Mouse (Mus musculus) bone marrow macrophage, adult 2 months (primary cell): ENCODE data around the gene Sh2d3c. TPM values are rescaled to one million over a fixed set of nuclear protein-coding genes. Genes with fewer than 3 reads are reported as not detected.
A peak's percentile ranks its signal among the peaks of the same experiment; 100 is the strongest.

Source experiments
- H3K27ac ChIP-seq: 2 replicates; pipeline ENCODE4 v1.5.1; 2012; ENCODE audit warnings: low read depth, low read length; ENCODE audit not compliant: insufficient read depth
- H3K4me1 ChIP-seq: 2 replicates; pipeline ENCODE4 v1.6.1; 2012; ENCODE audit warnings: low read length; ENCODE audit not compliant: control insufficient read depth, insufficient read depth
- H3K4me3 ChIP-seq: 2 replicates; pipeline ENCODE4 v1.5.1; 2012; ENCODE audit warnings: mild to moderate bottlenecking, low read length, moderate library complexity; ENCODE audit not compliant: insufficient read depth
- CTCF ChIP-seq: IDR thresholded peaks from 2 replicates; pipeline ENCODE4 v1.5.1; 2012; ENCODE audit warnings: low read depth, mild to moderate bottlenecking, low read length, moderate library complexity
- POLR2A ChIP-seq: IDR thresholded peaks from 2 replicates; pipeline ENCODE4 v1.6.1; 2012; ENCODE audit warnings: mild to moderate bottlenecking, low read depth, low read length, borderline replicate concordance
- polyA plus RNA-seq: library from polyadenylated mRNA; stranded (reverse); fragments of >200 nt; gene quantifications from 2 replicates; pipeline ENCODE4 v1.2.4, GENCODE M21; 2012; ENCODE audit not compliant: missing spikeins, insufficient read depth, insufficient read length

The Sh2d3c gene
- polyA plus RNA-seq, 1 experiment = 22.0 TPM

GRCm38 (mm10) chr2:32693823-32694411 lies 26.9 kb upstream of the Sh2d3c start:
- Histone ChIP-seq H3K4me3 (peak overlapping the region; percentile 71), H3K4me1 (peaks cover 8% of the 10 kb centered on the region), H3K27ac (no peak overlapping the region)
- peak; percentile 26; the same call in 1 of the 2 replicates for TF ChIP-seq CTCF
- no peak for TF ChIP-seq POLR2A

GRCm38 (mm10) chr2:32694691-32695090 lies 26.2 kb upstream of the Sh2d3c start:
- Histone ChIP-seq H3K4me1 (peaks cover 8% of the 10 kb centered on the region), H3K4me3 (no peak overlapping the region), H3K27ac (no peak overlapping the region)
- TF ChIP-seq CTCF = no peak
- TF ChIP-seq POLR2A = no peak

GRCm38 (mm10) chr2:32699680-32700079 lies 21.2 kb upstream of the Sh2d3c start:
- Histone ChIP-seq H3K4me3 (no peak overlapping the region), H3K27ac (no peak overlapping the region), H3K4me1 (no peaks in the 10 kb centered on the region)
- TF ChIP-seq CTCF (no peak), POLR2A (no peak)

- Histone ChIP-seq H3K27ac (no peak overlapping the region), H3K4me1 (no peaks in the 10 kb centered on the region), H3K4me3 (no peak overlapping the region)
- TF ChIP-seq POLR2A (no peak), CTCF (no peak)
Observed at GRCm38 (mm10) chr2:32700966-32701743, 19.7 kb upstream of the Sh2d3c start.

GRCm38 (mm10) chr2:32703046-32703445 lies 17.8 kb upstream of the Sh2d3c start:
- H3K4me1 ChIP-seq = no peaks in the 10 kb centered on the region
- H3K27ac ChIP-seq = no peak overlapping the region
- TF ChIP-seq POLR2A = no peak
- no peak for TF ChIP-seq CTCF
- no peak overlapping the region for H3K4me3 ChIP-seq

- TF ChIP-seq POLR2A = no peak
- Histone ChIP-seq H3K4me1 (no peaks in the 10 kb centered on the region; the same call in 1 of the 2 replicates), H3K27ac (no peak within 1 kb of the TSS), H3K4me3 (no peak within 1 kb of the TSS)
Observed at GRCm38 (mm10) chr2:32704021-32704421, 16.8 kb upstream of the Sh2d3c start, which contains the start of gene Fpgs. Gene Fpgs (minus strand): TSS chr2:32704145.

GRCm38 (mm10) chr2:32705018-32705417 lies 15.8 kb upstream of the Sh2d3c start:
- Histone ChIP-seq H3K27ac (no peak overlapping the region), H3K4me3 (no peak overlapping the region), H3K4me1 (peaks cover 9% of the 10 kb centered on the region)
- no peak for TF ChIP-seq POLR2A

GRCm38 (mm10) chr2:32706971-32707370 lies 13.9 kb upstream of the Sh2d3c start:
- TF ChIP-seq CTCF = no peak
- no peak for TF ChIP-seq POLR2A
- Histone ChIP-seq H3K4me1 (peaks cover 12% of the 10 kb centered on the region), H3K4me3 (no peak overlapping the region), H3K27ac (no peak overlapping the region)

- TF ChIP-seq CTCF (peak; percentile 97), POLR2A (no peak)
Observed at GRCm38 (mm10) chr2:32708643-32709042, 12.2 kb upstream of the Sh2d3c start.

GRCm38 (mm10) chr2:32709521-32710137 lies 11.2 kb upstream of the Sh2d3c start:
- TF ChIP-seq POLR2A (no peak), CTCF (no peak)
- H3K4me3 ChIP-seq = peak overlapping the region; percentile 32
- H3K27ac ChIP-seq = peak overlapping the region; percentile 66
- peaks cover 22% of the 10 kb centered on the region for H3K4me1 ChIP-seq

More at GRCm38 (mm10) chr2:32708643-32709042, 12.2 kb upstream of the Sh2d3c start:
- Histone ChIP-seq H3K27ac (no peak overlapping the region), H3K4me3 (no peak overlapping the region), H3K4me1 (peaks cover 12% of the 10 kb centered on the region)
